Mouse (Mus musculus) heart, embryonic 11.5 days (tissue): ENCODE measurements around the gene Pafah2. TPM values are rescaled to one million over a fixed set of nuclear protein-coding genes. Genes with fewer than 3 reads are reported as not detected.
A peak's percentile ranks its signal among the peaks of the same experiment; 100 is the strongest.

Experiments used
- ATAC-seq: fragments of 200-750 bp; cut with Nextera tagmentation; replicated peaks from 2 replicates; pipeline ENCODE4 v1.8.0; 2017; ENCODE audit warnings: moderate library complexity; ENCODE audit not compliant: insufficient number of reproducible peaks, low FRiP score, low TSS enrichment
- H3K27ac ChIP-seq: fragments of 300-500 bp; sonication (generic); 2 replicates; pipeline ENCODE4 v1.5.1; 2014; ENCODE audit warnings: mild to moderate bottlenecking, low read depth, low read length
- H3K27me3 ChIP-seq: fragments of 300-500 bp; sonication (generic); 2 replicates; pipeline ENCODE4 v1.6.1; 2014; ENCODE audit warnings: mild to moderate bottlenecking, low read length, mixed read lengths; ENCODE audit not compliant: control insufficient read depth, insufficient read depth
- H3K36me3 ChIP-seq: fragments of 300-500 bp; sonication (generic); 2 replicates; pipeline ENCODE4 v1.6.1; 2014; ENCODE audit warnings: mild to moderate bottlenecking, low read length, moderate library complexity, mixed read lengths; ENCODE audit not compliant: control insufficient read depth, insufficient read depth
- H3K4me1 ChIP-seq: fragments of 300-500 bp; sonication (generic); 2 replicates; pipeline ENCODE4 v1.6.1; 2014; ENCODE audit warnings: low read length; ENCODE audit not compliant: control insufficient read depth, insufficient read depth
- H3K4me2 ChIP-seq: fragments of 300-500 bp; sonication (generic); 2 replicates; pipeline ENCODE4 v1.6.1; 2014; ENCODE audit warnings: mild to moderate bottlenecking, moderate library complexity
- H3K4me3 ChIP-seq: fragments of 300-500 bp; sonication (generic); 2 replicates; pipeline ENCODE4 v1.5.1; 2014; ENCODE audit warnings: low read depth, low read length
- H3K9ac ChIP-seq: fragments of 300-500 bp; sonication (generic); 2 replicates; pipeline ENCODE4 v1.6.1; 2014; ENCODE audit warnings: mild to moderate bottlenecking, low read depth, low read length, moderate library complexity
- H3K9me3 ChIP-seq: fragments of 300-500 bp; sonication (generic); replicated peaks from 2 replicates; pipeline ENCODE4 v1.6.1; 2016; ENCODE audit warnings: low read length; ENCODE audit not compliant: control insufficient read depth
- WGBS: fragments of 180-500 bp; shearing (Covaris S2); extraction: QIAGEN DNeasy Blood & Tissue Kit; methylation state at CpG from one replicate; pipeline ENCODE4 v1.1.7; 2014; ENCODE audit not compliant: insufficient replicate concordance; 5-methylcytosine and 5-hydroxymethylcytosine counted together
- polyA plus RNA-seq: library from polyadenylated mRNA; unstranded; fragments of >200 nt; fragmentation: Nextera tagmentation; extraction: Ambion mirVana; gene quantifications from 2 replicates; pipeline ENCODE4 v1.2.1, GENCODE M21; 2014

The Pafah2 gene
- polyA plus RNA-seq, 1 experiment from 2014 or later = 11.8 TPM

DNA sequence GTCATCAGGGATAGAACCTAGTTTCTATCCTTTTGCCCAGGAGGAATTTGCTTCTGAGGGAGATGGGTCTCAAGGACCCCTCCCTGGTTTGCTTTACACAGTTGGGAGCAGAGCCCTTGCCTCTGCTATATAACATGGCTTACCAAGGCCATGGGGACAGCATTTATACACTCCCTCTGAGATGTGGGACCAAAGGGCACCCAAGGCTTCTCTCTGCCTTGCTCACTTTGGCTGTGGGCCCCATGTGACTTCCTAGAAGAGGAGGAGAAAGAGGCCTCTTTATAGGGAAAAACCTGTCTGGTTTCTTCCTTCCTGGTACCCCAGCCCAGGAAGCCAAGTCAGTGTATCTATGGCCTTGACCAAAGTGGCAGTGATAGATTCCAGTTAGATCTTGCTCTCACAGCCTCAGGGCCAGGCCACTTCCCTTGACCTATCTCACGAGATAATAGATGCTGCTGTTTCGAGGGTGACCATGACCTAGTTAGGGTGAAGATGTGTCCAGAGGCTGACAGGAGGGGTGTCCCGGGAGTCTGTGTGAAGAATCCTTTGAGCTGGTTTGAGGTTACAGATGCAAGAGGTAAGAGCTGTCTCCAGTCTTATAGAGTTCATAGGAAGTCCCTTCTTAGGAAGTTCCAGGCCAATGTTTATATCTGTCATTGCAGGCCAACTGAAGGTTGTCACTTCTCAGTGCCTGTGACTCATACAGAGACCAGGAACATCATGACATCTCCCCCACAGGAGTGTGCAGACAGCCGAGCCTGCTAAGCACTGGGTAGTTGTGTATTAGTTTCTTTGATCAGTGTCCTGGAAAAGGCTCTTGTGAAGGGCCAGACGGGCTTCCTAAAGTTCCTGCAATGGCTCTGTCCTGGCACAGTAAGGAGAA lies 42.4 kb upstream of the Pafah2 start:
- WGBS = 42% methylated on average over 5 of the region's 5 CpGs
- Histone ChIP-seq H3K27me3 (peaks cover 8% of the 10 kb centered on the region), H3K4me1 (peaks cover 42% of the 10 kb centered on the region), H3K27ac (no peak overlapping the region; the same call in 1 of the 2 replicates), H3K4me2 (no peak overlapping the region), H3K36me3 (no peaks in the 10 kb centered on the region), H3K9me3 (no peaks in the 10 kb centered on the region), H3K4me3 (no peak overlapping the region), H3K9ac (no peak overlapping the region)
- no peak for ATAC-seq

- Histone ChIP-seq H3K4me3 (no peak overlapping the region), H3K4me2 (peak overlapping the region; percentile 40), H3K27ac (peak overlapping the region; percentile 17; the same call in 1 of the 2 replicates), H3K9me3 (no peaks in the 10 kb centered on the region), H3K9ac (no peak overlapping the region), H3K36me3 (no peaks in the 10 kb centered on the region), H3K4me1 (peaks cover 42% of the 10 kb centered on the region), H3K27me3 (peaks cover 8% of the 10 kb centered on the region)
- peak; percentile 50; the same call in 1 of the 2 replicates for ATAC-seq
- 34% methylated on average over 16 of the region's 16 CpGs for WGBS
Measured at GRCm38 (mm10) chr4:134355841-134356452, 40.2 kb upstream of the Pafah2 start.

DNA sequence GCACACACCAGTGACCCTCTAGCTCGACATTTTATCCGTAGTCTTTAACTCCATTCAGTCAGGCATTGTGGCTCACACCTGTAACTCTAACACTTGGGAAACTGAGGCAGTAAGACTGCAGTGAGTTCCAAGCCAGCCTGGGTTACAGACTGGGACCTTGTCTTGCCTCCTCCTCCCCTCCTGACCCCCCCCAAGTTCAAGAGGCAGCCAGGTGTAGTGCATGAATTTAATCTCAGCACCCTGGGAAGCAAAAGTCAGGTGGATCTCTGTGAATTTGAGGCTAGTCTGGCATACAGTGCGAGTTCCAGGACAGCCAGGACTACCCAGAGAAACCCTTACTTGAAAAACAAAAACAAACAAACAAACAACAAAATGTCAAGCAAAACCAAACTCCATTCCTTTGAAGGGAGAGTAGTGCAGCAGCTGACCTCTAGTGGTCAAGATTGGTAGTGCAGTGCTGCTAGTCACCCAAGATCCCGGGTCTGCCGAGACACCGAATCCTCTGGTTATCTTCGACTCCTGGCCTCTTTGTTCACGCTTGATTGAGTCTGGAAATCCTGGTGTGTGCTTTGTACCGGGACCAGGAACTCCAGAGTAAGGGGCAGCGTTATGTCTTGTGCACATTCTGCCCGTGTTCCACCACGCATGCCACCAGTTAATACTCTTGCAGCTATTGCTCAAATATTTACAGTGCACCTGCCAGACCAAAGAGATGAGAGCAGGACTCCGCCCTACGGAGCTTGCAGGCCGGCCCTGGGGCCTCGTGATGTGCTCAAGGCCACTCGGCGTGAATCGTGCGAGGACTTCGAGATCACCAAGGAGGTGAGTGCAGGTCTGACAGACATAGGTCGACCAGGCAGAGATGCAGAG lies 39.3 kb upstream of the Pafah2 start:
- Histone ChIP-seq H3K4me3 (no peak overlapping the region), H3K36me3 (no peaks in the 10 kb centered on the region), H3K27ac (peak overlapping the region; percentile 17; the same call in 1 of the 2 replicates), H3K9ac (no peak overlapping the region), H3K4me1 (peaks cover 35% of the 10 kb centered on the region), H3K27me3 (peaks cover 8% of the 10 kb centered on the region), H3K9me3 (no peaks in the 10 kb centered on the region), H3K4me2 (peak overlapping the region; percentile 46)
- no peak for ATAC-seq
- WGBS = 20% methylated on average over 22 of the region's 22 CpGs

DNA sequence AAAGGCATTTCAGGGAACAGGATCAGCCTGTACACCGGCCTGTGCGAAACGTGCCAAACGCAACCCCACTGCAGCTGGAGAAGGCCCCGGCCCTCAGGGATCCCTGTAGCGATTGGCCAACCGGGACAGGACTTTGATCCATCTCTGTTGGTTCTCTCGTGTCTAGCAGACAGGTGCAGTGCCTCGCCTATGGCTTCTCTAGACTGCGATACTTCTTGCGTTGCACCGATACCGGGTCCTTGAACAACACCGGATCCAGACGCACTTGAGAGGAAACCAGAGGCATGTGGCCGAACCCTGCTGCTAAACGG lies 38.7 kb upstream of the Pafah2 start:
- no peak for ATAC-seq
- H3K27me3 ChIP-seq = peaks cover 8% of the 10 kb centered on the region
- no peaks in the 10 kb centered on the region for H3K9me3 ChIP-seq
- WGBS = 33% methylated on average over 17 of the region's 17 CpGs
- H3K36me3 ChIP-seq = no peaks in the 10 kb centered on the region
- no peak overlapping the region for H3K9ac ChIP-seq
- H3K4me2 ChIP-seq = peak overlapping the region; percentile 46
- no peak overlapping the region for H3K27ac ChIP-seq
- H3K4me3 ChIP-seq = no peak overlapping the region
- H3K4me1 ChIP-seq = peaks cover 32% of the 10 kb centered on the region

DNA sequence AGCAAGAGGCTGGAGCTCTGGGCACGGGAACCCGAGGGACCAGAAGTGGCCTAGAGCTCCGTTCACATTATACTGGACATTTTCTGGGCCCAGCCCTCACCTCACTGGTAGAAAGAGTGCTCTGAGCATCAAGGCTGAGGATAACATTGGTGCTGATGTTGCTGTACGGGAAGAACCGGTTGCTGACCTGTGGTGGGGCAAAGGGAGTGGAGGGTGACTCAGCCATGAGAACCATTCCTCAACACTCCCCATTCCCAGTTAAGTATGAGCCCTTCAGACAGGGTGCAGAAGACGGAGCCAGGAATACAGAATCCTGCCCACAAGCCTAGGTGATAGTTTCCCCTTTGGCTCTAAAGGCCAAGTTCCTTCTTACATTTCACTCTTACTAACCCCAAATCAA lies 36.5 kb upstream of the Pafah2 start:
- Histone ChIP-seq H3K36me3 (no peaks in the 10 kb centered on the region), H3K4me1 (peaks cover 25% of the 10 kb centered on the region), H3K9me3 (no peaks in the 10 kb centered on the region), H3K4me2 (no peak overlapping the region), H3K9ac (no peak overlapping the region), H3K27me3 (peaks cover 8% of the 10 kb centered on the region), H3K4me3 (no peak overlapping the region), H3K27ac (no peak overlapping the region)
- WGBS = 78% methylated on average over 6 of the region's 6 CpGs
- no peak for ATAC-seq

DNA sequence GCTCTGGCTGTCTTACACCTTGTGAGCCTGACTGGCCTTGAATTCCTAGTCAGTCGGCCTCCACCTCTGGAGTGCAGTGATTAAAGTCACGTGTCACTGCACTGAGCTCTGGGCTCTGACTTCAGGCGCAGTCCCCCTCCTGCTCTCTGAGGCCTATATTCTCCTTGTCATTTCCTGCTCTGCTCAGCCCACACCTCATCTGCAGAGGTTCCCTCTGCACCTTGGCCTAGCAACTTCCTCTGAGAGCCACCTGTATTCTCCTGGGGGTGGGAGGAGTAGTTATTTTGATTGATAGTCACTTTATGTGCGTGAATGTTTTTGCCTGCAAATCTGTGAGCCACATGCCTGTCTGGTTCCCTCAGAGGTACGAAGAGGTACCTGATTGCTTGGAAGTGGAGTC lies 34.9 kb upstream of the Pafah2 start:
- 32% methylated on average over 5 of the region's 5 CpGs for WGBS
- H3K27ac ChIP-seq = no peak overlapping the region

GRCm38 (mm10) chr4:134362124-134362523 lies 34.0 kb upstream of the Pafah2 start:
- peaks cover 7% of the 10 kb centered on the region for H3K4me1 ChIP-seq
- peaks cover 12% of the 10 kb centered on the region for H3K27me3 ChIP-seq
- no peaks in the 10 kb centered on the region for H3K9me3 ChIP-seq
- H3K27ac ChIP-seq = no peak overlapping the region
- no peaks in the 10 kb centered on the region for H3K36me3 ChIP-seq
- no peak for ATAC-seq
- H3K4me2 ChIP-seq = no peak overlapping the region
- H3K9ac ChIP-seq = no peak overlapping the region
- H3K4me3 ChIP-seq = no peak overlapping the region
- 65% methylated on average over 9 of the region's 9 CpGs for WGBS

More for the DNA sequence above, 34.9 kb upstream of the Pafah2 start:
- peaks cover 14% of the 10 kb centered on the region for H3K4me1 ChIP-seq
- H3K27me3 ChIP-seq = peaks cover 12% of the 10 kb centered on the region
- no peak overlapping the region for H3K4me2 ChIP-seq
- no peaks in the 10 kb centered on the region for H3K36me3 ChIP-seq
- no peak overlapping the region for H3K9ac ChIP-seq
- H3K4me3 ChIP-seq = no peak overlapping the region
- no peaks in the 10 kb centered on the region for H3K9me3 ChIP-seq
- no peak for ATAC-seq

DNA sequence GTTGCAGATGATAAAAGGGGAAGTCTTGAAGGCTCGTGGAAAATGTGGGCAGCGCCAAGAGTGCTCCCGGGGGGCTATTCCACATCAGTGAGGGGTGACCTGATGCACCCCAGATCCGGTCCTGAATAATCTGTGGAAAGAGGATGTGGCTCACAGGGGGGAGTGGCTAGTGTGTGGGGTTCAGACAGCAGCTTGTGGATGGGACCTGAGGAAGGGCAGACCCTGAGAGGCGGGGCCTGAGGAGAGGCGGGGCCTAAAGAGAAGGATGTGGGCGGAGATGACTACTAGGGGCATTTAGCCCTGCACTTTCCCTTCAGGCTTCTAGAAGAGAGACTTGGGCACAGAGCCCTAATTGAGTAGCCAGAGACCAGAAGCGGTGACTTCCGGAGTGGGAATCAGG lies 33.5 kb upstream of the Pafah2 start:
- Histone ChIP-seq H3K36me3 (no peaks in the 10 kb centered on the region), H3K4me2 (peak overlapping the region; percentile 37), H3K4me1 (peaks cover 4% of the 10 kb centered on the region; the same call in 1 of the 2 replicates), H3K9ac (no peak overlapping the region), H3K27me3 (peaks cover 11% of the 10 kb centered on the region), H3K9me3 (no peaks in the 10 kb centered on the region), H3K27ac (no peak overlapping the region), H3K4me3 (no peak overlapping the region)
- WGBS = 30% methylated on average over 9 of the region's 9 CpGs
- ATAC-seq = no peak
